Mouse (Mus musculus) forebrain, embryonic 10.5 days (tissue): ENCODE results near the gene Traf6. TPM values are rescaled to one million over a fixed set of nuclear protein-coding genes. Genes with fewer than 3 reads are reported as not detected.

Experiments used
- DNase-seq: peaks from one replicate; pipeline ENCODE4 v3.0.0-alpha.2; 2017; ENCODE audit warnings: low spot score; ENCODE audit errors: extremely low spot score
- H3K27ac ChIP-seq: fragments of 300-500 bp; sonication (generic); 2 replicates; pipeline ENCODE4 v1.5.1; 2016; ENCODE audit warnings: mild to moderate bottlenecking
- H3K27me3 ChIP-seq: fragments of 300-500 bp; sonication (generic); 2 replicates; pipeline ENCODE4 v1.6.1; 2016; ENCODE audit warnings: mild to moderate bottlenecking; ENCODE audit not compliant: poor library complexity, severe bottlenecking
- H3K36me3 ChIP-seq: fragments of 300-500 bp; sonication (generic); replicated peaks from 2 replicates; pipeline ENCODE4 v1.6.1; 2016; ENCODE audit warnings: mild to moderate bottlenecking, moderate library complexity
- H3K4me1 ChIP-seq: fragments of 300-500 bp; sonication (generic); 2 replicates; pipeline ENCODE4 v1.6.1; 2016
- H3K4me3 ChIP-seq: fragments of 300-500 bp; sonication (generic); 2 replicates; pipeline ENCODE4 v1.5.1; 2016; ENCODE audit warnings: mild to moderate bottlenecking, moderate library complexity
- H3K9me3 ChIP-seq: fragments of 300-500 bp; sonication (generic); 2 replicates; pipeline ENCODE4 v1.6.1; 2016; ENCODE audit warnings: mild to moderate bottlenecking, moderate library complexity
- WGBS: fragments of 180-500 bp; shearing (Covaris S2); methylation state at CpG from one replicate; pipeline ENCODE4 v1.1.7; 2016; 5-methylcytosine and 5-hydroxymethylcytosine counted together
- polyA plus RNA-seq: library from polyadenylated mRNA; unstranded; fragments of >200 nt; fragmentation: Nextera tagmentation; extraction: Ambion mirVana; gene quantifications from 2 replicates; pipeline ENCODE4 v1.2.1, GENCODE M21; 2016

Gene Traf6
- polyA plus RNA-seq, 1 experiment from 2014 or later = 17.9 TPM

DNA sequence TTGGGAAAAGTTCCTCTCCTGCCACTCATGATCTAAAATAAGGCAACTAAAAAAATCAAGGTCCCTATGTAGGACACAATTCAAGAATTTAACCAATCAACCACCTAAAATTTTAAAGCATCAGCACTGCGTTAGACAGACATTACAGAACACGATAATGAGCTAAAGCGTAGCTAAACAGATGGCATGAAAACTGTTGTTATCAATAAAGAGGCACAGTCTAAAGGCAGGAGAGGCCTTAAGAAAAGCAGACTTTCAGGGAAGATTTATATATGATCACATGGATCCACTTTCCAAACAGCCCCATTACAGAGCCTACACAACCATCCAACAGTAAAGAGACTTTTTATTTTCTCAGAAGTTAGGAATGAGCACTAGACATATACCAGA is 12.5 kb upstream of the Traf6 start:
- H3K36me3 ChIP-seq = no peaks in the 10 kb centered on the region
- H3K4me3 ChIP-seq = no peak overlapping the region
- no peaks in the 10 kb centered on the region for H3K9me3 ChIP-seq
- WGBS = 83% methylated on average over 3 of the region's 3 CpGs
- no peak for DNase-seq
- H3K27me3 ChIP-seq = no peaks in the 10 kb centered on the region
- H3K4me1 ChIP-seq = peaks cover 8% of the 10 kb centered on the region
- peak overlapping the region; percentile 82 for H3K27ac ChIP-seq

DNA sequence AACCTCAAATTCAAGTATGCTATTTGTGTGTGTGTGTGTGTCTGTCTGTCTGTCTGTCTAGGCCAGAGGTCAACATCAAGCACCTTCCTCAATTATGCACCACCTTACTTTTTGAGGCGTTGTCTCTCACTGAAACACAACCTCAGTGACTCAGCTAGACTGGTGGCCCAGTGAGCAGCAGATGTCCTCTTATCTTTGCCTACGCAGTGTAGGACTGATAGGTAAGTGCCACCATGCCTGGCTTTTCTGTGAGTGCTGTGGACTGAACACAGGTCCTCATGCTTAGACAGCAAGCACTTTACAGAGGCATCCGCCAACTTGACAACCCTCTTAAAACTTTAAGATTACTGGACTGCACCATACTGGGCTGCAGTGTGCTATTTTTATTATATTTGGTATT is 9.5 kb upstream of the Traf6 start:
- no peak overlapping the region for H3K4me3 ChIP-seq
- no peak overlapping the region for H3K27ac ChIP-seq
- H3K36me3 ChIP-seq = no peaks in the 10 kb centered on the region
- DNase-seq = no peak
- no peaks in the 10 kb centered on the region for H3K27me3 ChIP-seq
- WGBS = 93% methylated on average over 3 of the region's 3 CpGs
- H3K9me3 ChIP-seq = no peaks in the 10 kb centered on the region
- peaks cover 8% of the 10 kb centered on the region for H3K4me1 ChIP-seq

DNA sequence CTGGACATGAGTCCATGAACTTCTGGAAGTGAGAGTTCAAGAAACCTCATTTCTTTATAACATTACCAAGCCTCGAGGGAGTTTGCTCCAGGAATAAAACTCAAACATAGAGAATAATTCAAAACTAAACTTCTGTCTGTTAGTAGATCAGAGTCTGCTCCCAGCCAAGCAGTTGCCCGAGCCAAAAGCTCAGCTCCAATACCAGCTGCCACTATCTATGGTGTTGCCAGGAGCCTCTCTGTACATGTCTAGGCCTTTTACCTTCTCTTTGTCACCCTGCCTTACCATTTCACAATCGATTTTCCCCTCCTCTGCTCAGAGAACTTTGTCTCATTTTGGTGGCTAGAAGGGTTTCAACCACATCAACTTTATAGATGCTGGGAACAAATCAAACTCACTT is 4.7 kb upstream of the Traf6 start:
- H3K36me3 ChIP-seq = no peaks in the 10 kb centered on the region
- WGBS = 79% methylated on average over 3 of the region's 3 CpGs
- no peak overlapping the region for H3K4me3 ChIP-seq
- no peak overlapping the region for H3K27ac ChIP-seq
- no peak for DNase-seq
- peaks cover 6% of the 10 kb centered on the region; the same call in 1 of the 2 replicates for H3K4me1 ChIP-seq
- peaks cover 10% of the 10 kb centered on the region; the same call in 1 of the 2 replicates for H3K27me3 ChIP-seq
- no peaks in the 10 kb centered on the region for H3K9me3 ChIP-seq

DNA sequence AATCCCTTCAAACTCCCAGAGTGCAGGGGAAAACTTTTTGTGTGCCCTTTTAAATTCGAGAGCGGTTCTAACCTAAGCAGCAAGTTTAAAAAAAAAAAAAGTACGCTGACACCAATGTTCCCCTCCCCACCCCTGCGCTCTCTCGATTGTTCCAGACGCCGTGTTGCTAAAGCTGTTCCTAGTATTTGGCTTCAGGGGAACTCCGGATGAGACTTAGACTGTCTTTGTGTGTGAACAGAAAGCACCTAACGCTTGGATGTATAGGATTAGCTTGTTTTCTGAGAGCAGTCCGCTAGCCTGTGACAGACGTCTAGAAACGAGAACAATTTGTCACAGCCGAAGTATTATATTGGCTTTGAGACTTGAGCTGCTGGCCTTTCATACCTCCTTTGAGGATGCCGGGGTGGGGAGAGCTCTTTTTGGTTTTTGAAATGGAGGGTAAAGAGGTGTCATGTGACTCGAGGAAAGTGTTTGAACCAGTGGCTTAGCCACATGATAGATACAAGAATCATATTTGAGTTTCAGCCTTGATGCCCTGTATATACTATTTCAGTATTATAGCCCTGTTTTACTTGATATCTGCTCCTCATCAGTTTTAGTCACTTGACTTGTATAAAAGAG is 1.0 kb downstream of the Traf6 start:
- 4% methylated on average over 15 of the region's 15 CpGs for WGBS
- Histone ChIP-seq H3K27ac (peak overlapping the region; percentile 94), H3K4me3 (peak overlapping the region; percentile 99), H3K36me3 (peaks cover 13% of the 10 kb centered on the region), H3K9me3 (no peaks in the 10 kb centered on the region), H3K4me1 (peaks cover 19% of the 10 kb centered on the region), H3K27me3 (peaks cover 10% of the 10 kb centered on the region; the same call in 1 of the 2 replicates)
- peak; percentile 31 for DNase-seq

DNA sequence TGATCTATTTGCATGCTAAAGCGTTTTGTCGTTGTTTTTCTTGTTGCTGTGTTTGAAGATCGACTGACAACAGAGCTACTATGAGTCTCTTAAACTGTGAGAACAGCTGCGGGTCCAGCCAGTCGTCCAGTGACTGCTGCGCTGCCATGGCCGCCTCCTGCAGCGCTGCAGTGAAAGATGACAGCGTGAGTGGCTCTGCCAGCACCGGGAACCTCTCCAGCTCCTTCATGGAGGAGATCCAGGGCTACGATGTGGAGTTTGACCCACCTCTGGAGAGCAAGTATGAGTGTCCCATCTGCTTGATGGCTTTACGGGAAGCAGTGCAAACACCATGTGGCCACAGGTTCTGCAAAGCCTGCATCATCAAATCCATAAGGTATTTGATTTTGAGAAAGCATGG is 6.2 kb downstream of the Traf6 start:
- WGBS = 94% methylated on average over 12 of the region's 12 CpGs
- Histone ChIP-seq H3K27ac (no peak overlapping the region), H3K4me1 (peaks cover 10% of the 10 kb centered on the region), H3K36me3 (peaks cover 64% of the 10 kb centered on the region), H3K9me3 (no peaks in the 10 kb centered on the region), H3K4me3 (no peak overlapping the region), H3K27me3 (no peaks in the 10 kb centered on the region)
- DNase-seq = no peak

DNA sequence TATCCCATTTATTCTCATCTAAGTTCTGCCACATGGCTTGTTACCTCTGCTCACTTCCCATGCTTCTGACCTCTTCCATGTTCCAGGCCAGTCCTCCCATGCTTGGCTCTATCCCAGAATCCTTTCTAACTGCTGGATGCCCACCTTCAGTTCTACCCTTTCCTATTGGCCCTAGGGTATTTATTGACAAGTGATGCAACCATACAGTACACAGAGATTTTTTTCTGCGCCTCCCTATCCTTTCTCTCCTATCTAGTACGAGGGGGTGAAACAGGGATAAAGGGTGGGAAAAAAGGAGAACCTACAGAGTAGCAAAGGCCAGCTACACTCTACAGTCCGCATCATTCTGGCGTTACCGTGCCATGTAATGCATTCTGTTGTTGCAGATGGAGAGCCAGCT is 9.8 kb downstream of the Traf6 start:
- Histone ChIP-seq H3K4me3 (no peak overlapping the region), H3K36me3 (peaks cover 89% of the 10 kb centered on the region), H3K9me3 (no peaks in the 10 kb centered on the region), H3K4me1 (no peaks in the 10 kb centered on the region), H3K27me3 (no peaks in the 10 kb centered on the region), H3K27ac (no peak overlapping the region)
- no peak for DNase-seq
- WGBS = 96% methylated on average over 5 of the region's 5 CpGs

DNA sequence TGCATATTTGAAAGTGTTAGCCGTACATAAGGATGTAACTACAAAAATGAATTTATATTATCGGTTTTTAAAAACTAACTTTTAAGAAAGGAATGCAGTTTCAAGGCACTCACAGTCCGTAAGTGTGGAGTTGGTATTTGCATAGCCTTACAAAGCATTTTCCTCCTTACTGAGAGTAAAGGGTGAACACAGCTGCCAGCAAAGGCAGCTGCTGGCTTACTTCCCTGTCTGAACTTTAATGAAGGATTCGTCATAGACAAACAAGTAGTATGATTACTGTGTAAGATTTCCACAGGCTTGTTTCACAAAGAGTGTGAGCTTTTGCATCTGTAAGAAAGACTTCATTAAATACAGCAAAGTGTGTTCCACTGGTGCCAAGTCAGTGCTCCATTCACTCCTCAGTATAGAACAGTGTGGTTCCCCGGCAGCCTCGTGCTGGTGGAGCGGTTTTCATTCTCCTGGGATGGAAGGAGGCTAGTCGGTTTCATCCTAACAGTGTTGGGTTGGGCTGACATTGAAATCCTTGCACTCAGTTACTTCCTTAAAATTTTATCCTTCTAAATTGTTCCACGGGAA is 12.1 kb downstream of the Traf6 start:
- Histone ChIP-seq H3K9me3 (no peaks in the 10 kb centered on the region), H3K4me3 (no peak overlapping the region), H3K4me1 (no peaks in the 10 kb centered on the region), H3K27me3 (no peaks in the 10 kb centered on the region), H3K27ac (no peak overlapping the region), H3K36me3 (peaks cover 87% of the 10 kb centered on the region)
- DNase-seq = no peak
- WGBS = 92% methylated on average over 9 of the region's 9 CpGs

DNA sequence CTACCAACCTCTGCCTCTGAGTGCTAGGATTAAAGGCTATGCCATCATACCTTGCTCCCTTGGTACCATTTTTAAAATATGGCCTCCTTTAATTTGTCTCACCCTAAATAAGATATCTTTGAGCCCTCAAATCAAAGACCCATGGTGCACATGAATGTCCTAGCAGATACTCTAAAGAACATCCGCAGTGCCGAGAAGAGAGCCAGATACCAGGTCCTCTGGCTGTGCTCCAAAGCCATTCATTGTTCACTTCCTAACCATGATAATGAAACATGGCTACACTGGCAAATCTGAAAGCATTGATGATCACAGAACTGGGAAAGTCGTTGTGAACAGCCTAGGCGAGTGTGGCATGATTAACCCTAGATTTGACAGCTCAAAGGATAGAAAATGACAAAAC is 14.8 kb downstream of the Traf6 start:
- H3K36me3 ChIP-seq = peaks cover 86% of the 10 kb centered on the region
- WGBS = 85% methylated on average over 4 of the region's 4 CpGs
- no peak overlapping the region for H3K4me3 ChIP-seq
- H3K27me3 ChIP-seq = no peaks in the 10 kb centered on the region
- no peaks in the 10 kb centered on the region for H3K4me1 ChIP-seq
- DNase-seq = no peak
- no peak overlapping the region for H3K27ac ChIP-seq
- H3K9me3 ChIP-seq = no peaks in the 10 kb centered on the region

DNA sequence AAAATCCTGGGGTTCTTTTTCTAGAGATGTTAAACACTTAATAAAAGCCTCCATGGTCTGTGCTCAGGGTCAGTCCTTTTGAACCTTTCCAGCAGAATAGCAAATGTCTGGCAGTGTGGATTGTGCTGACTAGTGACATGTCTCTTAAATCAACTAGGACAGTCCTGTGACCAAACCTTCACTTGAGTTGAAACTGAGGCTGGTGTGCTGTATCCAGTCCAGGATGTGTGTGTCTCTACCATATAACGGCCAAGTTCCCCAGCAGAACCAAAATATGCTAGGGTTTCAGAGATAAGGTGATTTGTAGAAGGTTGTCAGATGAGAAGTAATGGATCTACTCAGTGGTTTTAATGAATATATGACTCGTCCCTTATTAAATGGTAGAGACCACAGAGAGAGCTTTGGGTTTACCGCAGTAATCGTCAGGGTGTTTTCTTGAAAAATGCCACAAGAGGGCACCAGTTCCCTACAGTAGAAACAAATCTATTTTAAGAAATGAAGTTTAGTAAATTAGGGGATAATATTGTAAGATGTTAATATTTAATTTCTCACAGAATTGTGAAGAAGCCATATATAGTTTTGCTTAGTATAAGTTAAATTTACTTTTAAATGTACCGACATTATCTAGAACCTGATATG is 15.5 kb downstream of the Traf6 start:
- 71% methylated on average over 5 of the region's 5 CpGs for WGBS
- Histone ChIP-seq H3K27ac (no peak overlapping the region), H3K36me3 (peaks cover 87% of the 10 kb centered on the region), H3K27me3 (no peaks in the 10 kb centered on the region), H3K4me1 (no peaks in the 10 kb centered on the region), H3K9me3 (no peaks in the 10 kb centered on the region), H3K4me3 (no peak overlapping the region)
- no peak for DNase-seq

DNA sequence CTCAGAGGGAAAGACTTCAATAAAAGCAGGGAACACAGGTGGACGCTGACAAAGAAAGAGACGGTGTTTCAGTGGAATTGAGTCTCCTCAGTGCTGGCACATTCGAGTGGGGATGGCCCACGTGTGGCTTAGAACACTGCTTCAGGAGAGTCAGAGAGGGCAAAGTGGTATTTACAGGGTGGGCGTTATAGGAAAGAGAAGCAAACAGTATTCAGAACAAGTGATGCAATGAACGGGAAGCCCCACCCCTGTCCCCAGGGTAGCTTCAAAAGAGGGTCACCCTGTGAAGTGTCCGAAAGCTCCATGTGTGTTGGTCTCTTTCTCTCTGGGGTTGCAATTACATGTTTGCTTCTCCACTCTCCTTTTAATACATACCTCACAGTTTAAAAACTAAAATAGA is 17.4 kb downstream of the Traf6 start:
- Histone ChIP-seq H3K36me3 (peaks cover 84% of the 10 kb centered on the region), H3K4me1 (no peaks in the 10 kb centered on the region), H3K4me3 (no peak overlapping the region), H3K9me3 (no peaks in the 10 kb centered on the region), H3K27me3 (no peaks in the 10 kb centered on the region), H3K27ac (no peak overlapping the region)
- WGBS = 92% methylated on average over 7 of the region's 7 CpGs
- no peak for DNase-seq

DNA sequence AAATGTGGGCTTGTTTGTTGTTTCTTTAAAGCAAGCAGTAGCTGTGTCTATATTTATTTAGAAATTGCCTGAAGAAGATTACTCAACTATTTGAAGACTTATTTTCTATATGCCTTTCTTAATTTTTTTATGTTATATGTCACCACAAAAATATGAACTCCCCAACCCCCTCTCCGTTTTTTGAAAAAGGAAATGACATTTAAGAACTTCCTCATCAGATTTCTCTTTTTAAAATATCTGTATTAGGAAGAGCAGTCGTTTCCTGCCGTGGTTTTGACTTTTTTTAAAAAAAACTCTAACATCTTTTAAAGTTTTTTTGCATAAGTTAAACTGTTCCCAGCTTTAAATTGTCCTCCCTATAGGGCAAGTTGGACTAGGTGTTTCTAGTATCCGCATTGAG is 21.1 kb downstream of the Traf6 start:
- no peak overlapping the region for H3K4me3 ChIP-seq
- no peaks in the 10 kb centered on the region for H3K27me3 ChIP-seq
- no peaks in the 10 kb centered on the region for H3K9me3 ChIP-seq
- H3K36me3 ChIP-seq = peaks cover 59% of the 10 kb centered on the region
- WGBS = 89% methylated on average over 4 of the region's 4 CpGs
- H3K4me1 ChIP-seq = no peaks in the 10 kb centered on the region
- H3K27ac ChIP-seq = no peak overlapping the region
- DNase-seq = no peak

DNA sequence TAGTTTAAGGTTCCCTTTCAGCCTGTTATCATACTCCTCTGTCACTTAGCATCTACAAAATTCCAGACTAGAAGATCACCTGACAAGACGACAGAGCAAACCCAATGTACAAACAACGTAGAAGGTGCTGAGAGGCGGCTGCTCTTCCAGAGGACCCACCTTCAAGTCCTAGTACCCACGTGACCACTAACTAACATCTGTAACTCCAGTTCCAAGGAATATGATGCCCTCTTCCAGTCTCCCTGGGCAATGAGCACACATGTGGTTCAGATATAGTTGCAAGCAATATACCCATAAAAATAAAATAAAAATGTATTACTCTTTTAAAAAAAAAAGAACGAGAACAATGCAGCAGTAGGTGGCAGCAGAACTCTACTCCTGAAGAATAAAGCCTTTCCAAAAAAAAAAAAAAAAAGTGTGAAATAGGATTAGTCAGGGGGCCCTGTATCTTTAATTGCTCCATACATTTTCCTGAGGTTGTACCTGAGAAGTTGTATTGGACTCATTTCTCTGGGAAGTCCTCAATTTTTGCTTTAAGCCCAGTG is 27.8 kb downstream of the Traf6 start:
- H3K27me3 ChIP-seq = no peaks in the 10 kb centered on the region
- DNase-seq = no peak
- H3K9me3 ChIP-seq = no peaks in the 10 kb centered on the region
- peaks cover 2% of the 10 kb centered on the region; the same call in 1 of the 2 replicates for H3K36me3 ChIP-seq
- H3K27ac ChIP-seq = no peak overlapping the region
- WGBS = 55% methylated on average over 5 of the region's 5 CpGs
- H3K4me1 ChIP-seq = peaks cover 9% of the 10 kb centered on the region
- no peak overlapping the region for H3K4me3 ChIP-seq

DNA sequence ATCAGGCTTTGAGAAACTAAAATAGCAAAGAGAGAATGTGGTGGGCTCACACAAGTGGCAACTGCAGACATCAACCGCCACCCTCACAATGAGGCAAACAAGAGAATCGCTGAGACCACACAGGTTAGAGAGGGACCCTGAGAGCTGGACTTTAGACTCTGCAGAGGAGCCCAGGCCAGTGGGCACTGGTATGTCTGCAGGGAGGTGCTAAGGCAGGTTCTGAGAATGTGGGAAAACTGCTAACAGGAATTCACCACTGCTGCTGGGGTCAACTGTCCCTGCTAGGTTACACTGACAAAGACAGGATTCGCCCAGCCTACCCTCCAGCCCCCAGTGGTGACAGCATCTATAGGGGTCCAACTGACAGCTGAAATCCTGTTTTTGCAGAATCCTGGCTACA is 33.4 kb downstream of the Traf6 start:
- no peaks in the 10 kb centered on the region for H3K27me3 ChIP-seq
- no peak for DNase-seq
- H3K9me3 ChIP-seq = no peaks in the 10 kb centered on the region
- H3K4me1 ChIP-seq = peaks cover 7% of the 10 kb centered on the region
- peaks cover 15% of the 10 kb centered on the region for H3K36me3 ChIP-seq
- H3K4me3 ChIP-seq = no peak overlapping the region
- H3K27ac ChIP-seq = no peak overlapping the region
- WGBS = 85% methylated on average over 3 of the region's 3 CpGs
